Mouse (Mus musculus) ES-E14 (cell line): ENCODE data around the gene E2f2.

Experiments used
- CHD2 ChIP-seq: IDR thresholded peaks from 2 replicates; pipeline ENCODE4 v1.6.1; 2014; ENCODE audit warnings: mild to moderate bottlenecking, low read depth, low read length, inconsistent platforms
- HCFC1 ChIP-seq: IDR thresholded peaks from 2 replicates; pipeline ENCODE4 v1.6.1; 2012; ENCODE audit warnings: low read length, inconsistent platforms, borderline replicate concordance; ENCODE audit not compliant: insufficient read depth
- MAFK ChIP-seq: IDR thresholded peaks from 2 replicates; pipeline ENCODE4 v1.6.1; 2014; ENCODE audit warnings: mild to moderate bottlenecking, low read depth, low read length, inconsistent platforms; ENCODE audit not compliant: insufficient read depth
- ZC3H11A ChIP-seq: IDR thresholded peaks from 2 replicates; pipeline ENCODE4 v1.6.1; 2012; ENCODE audit warnings: low read depth, mild to moderate bottlenecking, inconsistent platforms, low read length, borderline replicate concordance
- ZNF384 ChIP-seq: IDR thresholded peaks from 2 replicates; pipeline ENCODE4 v1.6.1; 2012; ENCODE audit warnings: low read depth, low read length, inconsistent platforms

- TF ChIP-seq ZNF384 (no peak), HCFC1 (no peak), ZC3H11A (no peak), CHD2 (no peak), MAFK (no peak)
These were observed 739 bp upstream of the E2f2 start for GRCm38 (mm10) chr4:136171455-136171854.
